Mouse (Mus musculus) CH12.LX (cell line): Measurements from ENCODE around the gene Rnf115. TPM values are rescaled to one million over a fixed set of nuclear protein-coding genes. Genes with fewer than 3 reads are reported as not detected.
A peak's percentile ranks its signal among the peaks of the same experiment; 100 is the strongest.

Source experiments
- DNase-seq: peaks from one replicate; pipeline ENCODE4 v3.0.0-alpha.2; 2013; ENCODE audit errors: extremely low read depth
- H3K27ac ChIP-seq: 2 replicates; pipeline ENCODE4 v1.5.1; 2012; ENCODE audit warnings: low read depth, mild to moderate bottlenecking, control low read depth, moderate library complexity; ENCODE audit not compliant: insufficient read depth
- H3K27me3 ChIP-seq: replicated peaks from 2 replicates; pipeline ENCODE3; 2012; ENCODE audit warnings: inconsistent platforms
- H3K36me3 ChIP-seq, 2 experiments: replicated peaks in 1 of 2; 2 replicates each; pipeline versions ENCODE3 to v1.6.1; 2012; ENCODE audit warnings: inconsistent platforms in 1 of 2, low read length in 1 of 2, mild to moderate bottlenecking in 1 of 2, mixed read lengths in 1 of 2, moderate library complexity in 1 of 2; ENCODE audit not compliant: control insufficient read depth in 1 of 2, insufficient read depth in 1 of 2
- H3K4me1 ChIP-seq, 2 experiments: 2 replicates each; pipeline ENCODE4 v1.6.1; 2012; ENCODE audit warnings: inconsistent platforms in 1 of 2, moderate library complexity in 1 of 2; ENCODE audit not compliant: insufficient read depth in 2 of 2, control insufficient read depth in 1 of 2
- H3K4me2 ChIP-seq: 2 replicates; pipeline ENCODE4 v1.6.1; 2012; ENCODE audit warnings: low read depth, mild to moderate bottlenecking, control low read depth; ENCODE audit not compliant: poor library complexity, insufficient read depth, severe bottlenecking
- H3K4me3 ChIP-seq, 3 experiments: fragments of 150-350 bp in 1 of 3; sonication (generic) in 1 of 3; replicated peaks in 1 of 3; 2 replicates each; pipeline versions ENCODE3 to v1.5.1; 2011 to 2012; ENCODE audit warnings: low read depth in 2 of 3, low read length in 2 of 3, mild to moderate bottlenecking in 2 of 3, moderate library complexity in 2 of 3, control low read depth in 1 of 3, improper control_type of control experiment in 1 of 3, inconsistent platforms in 1 of 3, mixed read lengths in 1 of 3; ENCODE audit not compliant: poor library complexity in 1 of 3
- H3K79me2 ChIP-seq: replicated peaks from 2 replicates; pipeline ENCODE4 v1.6.1; 2012; ENCODE audit warnings: mild to moderate bottlenecking, moderate library complexity; ENCODE audit not compliant: control insufficient read depth, poor library complexity, insufficient read depth, severe bottlenecking; ENCODE audit errors: extremely low read depth
- H3K9ac ChIP-seq: 2 replicates; pipeline ENCODE4 v1.6.1; 2012; ENCODE audit warnings: low read depth, mild to moderate bottlenecking, control low read depth, moderate library complexity; ENCODE audit not compliant: insufficient read depth
- H3K9me3 ChIP-seq: replicated peaks from 2 replicates; pipeline ENCODE3; 2012; ENCODE audit warnings: low read length, inconsistent platforms, mixed read lengths
- CHD2 ChIP-seq: IDR thresholded peaks from 2 replicates; pipeline ENCODE4 v1.6.1; 2011; ENCODE audit warnings: low read length, improper control_type of control experiment
- CTCF ChIP-seq, 2 experiments: IDR thresholded peaks in 1 of 2; conservative IDR thresholded peaks in 1 of 2; 2 replicates each; pipeline ENCODE4 v1.5.1; 2011 to 2012; ENCODE audit warnings: low read depth in 2 of 2, low read length in 2 of 2, improper control_type of control experiment in 1 of 2, inconsistent platforms in 1 of 2, mild to moderate bottlenecking in 1 of 2, moderate library complexity in 1 of 2
- ELF1 ChIP-seq: IDR thresholded peaks from 2 replicates; pipeline ENCODE4 v1.6.1; 2014; ENCODE audit warnings: low read depth, mild to moderate bottlenecking, inconsistent platforms, low read length, improper control_type of control experiment
- EP300 ChIP-seq: IDR thresholded peaks from 2 replicates; pipeline ENCODE4 v1.6.1; 2011; ENCODE audit warnings: low read length, improper control_type of control experiment
- ETS1 ChIP-seq: conservative IDR thresholded peaks from 2 replicates; pipeline ENCODE4 v1.6.1; 2012; ENCODE audit warnings: low read depth, mild to moderate bottlenecking, inconsistent platforms, low read length, improper control_type of control experiment, moderate library complexity
- HCFC1 ChIP-seq: IDR thresholded peaks from 2 replicates; pipeline ENCODE4 v1.6.1; 2012; ENCODE audit warnings: low read depth, mild to moderate bottlenecking, inconsistent platforms, low read length, improper control_type of control experiment
- JUND ChIP-seq: conservative IDR thresholded peaks from 2 replicates; pipeline ENCODE4 v1.6.1; 2011; ENCODE audit warnings: low read depth, low read length, improper control_type of control experiment
- MAFK ChIP-seq: IDR thresholded peaks from 2 replicates; pipeline ENCODE4 v1.6.1; 2011; ENCODE audit warnings: low read length, improper control_type of control experiment; ENCODE audit not compliant: insufficient replicate concordance
- MAX ChIP-seq: IDR thresholded peaks from 2 replicates; pipeline ENCODE4 v1.6.1; 2011; ENCODE audit warnings: low read length, improper control_type of control experiment
- MAZ ChIP-seq: IDR thresholded peaks from 2 replicates; pipeline ENCODE4 v1.6.1; 2012; ENCODE audit warnings: low read depth, mild to moderate bottlenecking, inconsistent platforms, low read length, improper control_type of control experiment, moderate library complexity
- MEF2A ChIP-seq: IDR thresholded peaks from 2 replicates; pipeline ENCODE4 v1.6.1; 2014; ENCODE audit warnings: low read depth, mild to moderate bottlenecking, inconsistent platforms, low read length, improper control_type of control experiment, borderline replicate concordance
- NELFE ChIP-seq: IDR thresholded peaks from 2 replicates; pipeline ENCODE4 v1.6.1; 2011; ENCODE audit warnings: low read depth, low read length, improper control_type of control experiment
- NRF1 ChIP-seq: IDR thresholded peaks from 2 replicates; pipeline ENCODE4 v1.6.1; 2014; ENCODE audit warnings: low read depth, mild to moderate bottlenecking, inconsistent platforms, low read length, improper control_type of control experiment, moderate library complexity
- PAX5 ChIP-seq: IDR thresholded peaks from 2 replicates; pipeline ENCODE4 v1.6.1; 2012; ENCODE audit warnings: low read length, inconsistent platforms, mixed read lengths
- POLR2A ChIP-seq: IDR thresholded peaks from 2 replicates; pipeline ENCODE4 v1.6.1; 2011; ENCODE audit warnings: low read depth, mild to moderate bottlenecking, improper control_type of control experiment, low read length
- POLR2AphosphoS2 ChIP-seq: IDR thresholded peaks from 2 replicates; pipeline ENCODE4 v1.6.1; 2011; ENCODE audit warnings: low read depth, low read length, improper control_type of control experiment
- RAD21 ChIP-seq: IDR thresholded peaks from 2 replicates; pipeline ENCODE4 v1.6.1; 2011; ENCODE audit warnings: low read depth, mild to moderate bottlenecking, low read length, improper control_type of control experiment, moderate library complexity
- RCOR1 ChIP-seq: conservative IDR thresholded peaks from 2 replicates; pipeline ENCODE4 v1.6.1; 2012; ENCODE audit warnings: low read depth, mild to moderate bottlenecking, inconsistent platforms, low read length, improper control_type of control experiment
- SIN3A ChIP-seq: IDR thresholded peaks from 2 replicates; pipeline ENCODE4 v1.6.1; 2012; ENCODE audit warnings: low read length, improper control_type of control experiment, inconsistent platforms
- SMC3 ChIP-seq: IDR thresholded peaks from 2 replicates; pipeline ENCODE4 v1.6.1; 2011; ENCODE audit warnings: low read depth, low read length, improper control_type of control experiment
- TBP ChIP-seq: conservative IDR thresholded peaks from 2 replicates; pipeline ENCODE4 v1.6.1; 2011; ENCODE audit warnings: low read depth, low read length, improper control_type of control experiment
- USF1 ChIP-seq: IDR thresholded peaks from 2 replicates; pipeline ENCODE4 v1.6.1; 2014; ENCODE audit warnings: low read depth, mild to moderate bottlenecking, inconsistent platforms, low read length, improper control_type of control experiment
- USF2 ChIP-seq: conservative IDR thresholded peaks from 2 replicates; pipeline ENCODE4 v1.6.1; 2011; ENCODE audit warnings: low read depth, low read length, improper control_type of control experiment
- ZC3H11A ChIP-seq: IDR thresholded peaks from 2 replicates; pipeline ENCODE4 v1.6.1; 2012; ENCODE audit warnings: low read depth, mild to moderate bottlenecking, inconsistent platforms, low read length, improper control_type of control experiment
- ZKSCAN1 ChIP-seq: IDR thresholded peaks from 2 replicates; pipeline ENCODE4 v1.6.1; 2012; ENCODE audit warnings: low read depth, inconsistent platforms, low read length, improper control_type of control experiment, borderline replicate concordance
- ZMIZ1 ChIP-seq: IDR thresholded peaks from 2 replicates; pipeline ENCODE4 v1.6.1; 2012; ENCODE audit warnings: low read depth, mild to moderate bottlenecking, inconsistent platforms, low read length, improper control_type of control experiment
- dilution Hi-C: fragments of 300-500 bp; cut with MboI; formaldehyde crosslinking; loops from 2 replicates; pipeline ENCODE4 v1.14.3; 2020; ENCODE audit warnings: low sequenced_read_pairs; ENCODE audit not compliant: extremely low pct_unique_long_range_greater_than_20kb, extremely low pct_ligation_motif_present
- in situ Hi-C: fragments of 300-500 bp; cut with MboI; formaldehyde crosslinking; loops from 3 replicates; pipeline ENCODE4 v1.14.3; 2019; ENCODE audit warnings: low sequenced_read_pairs, low pct_ligation_motif_present, low pct_unique_long_range_greater_than_20kb, mixed read lengths
- polyA plus RNA-seq: library from polyadenylated mRNA; unstranded; fragments of >175 nt; gene quantifications from 2 replicates; pipeline ENCODE4 v1.2.1, GENCODE M21; 2012; ENCODE audit warnings: low read depth; ENCODE audit not compliant: insufficient read length
- total RNA-seq, 2 experiments: library from RNA; depleted of rRNA; stranded (reverse); fragments of 300-350 nt in 1 of 2; fragments of >200 nt in 1 of 2; gene quantifications; 2 replicates each; pipeline ENCODE4 v1.2.3; 2012 to 2014

Gene Rnf115
- total and polyA plus RNA-seq, 3 experiments: 25.8 to 79.3 (median 64.7) TPM

DNA sequence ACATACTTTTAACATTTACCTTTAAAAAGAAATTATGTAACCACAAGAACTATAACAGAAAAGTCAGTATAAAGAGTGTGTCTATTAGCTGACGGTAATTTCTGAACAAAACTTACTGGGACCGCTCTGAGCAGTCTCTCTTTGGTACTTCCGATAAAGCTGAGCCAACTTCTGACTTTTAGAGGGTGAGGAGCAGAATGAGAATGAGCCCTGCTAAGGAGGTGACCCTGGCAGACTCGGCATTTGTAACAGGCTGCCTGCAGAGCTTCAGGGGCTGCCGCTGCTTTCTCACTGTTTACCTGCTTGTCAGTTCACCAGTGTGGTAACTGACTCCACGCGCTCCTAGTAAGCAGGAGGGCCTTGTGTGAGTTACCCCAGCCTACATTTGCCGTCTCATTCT is 54.8 kb downstream of the Rnf115 start:
- peaks cover 12 to 50% of the 10 kb centered on the region in 2 experiments for H3K36me3 ChIP-seq
- H3K4me1 ChIP-seq: peaks cover 0 to 21% of the 10 kb centered on the region in 2 experiments; a peak in 2 of 4 replicates
- dilution Hi-C loops (no loop called here), in situ Hi-C loops (no loop called here)
- no peak overlapping the region for H3K27ac ChIP-seq
- no peak overlapping the region for H3K4me2 ChIP-seq
- TF ChIP-seq MEF2A (no peak), USF2 (no peak)
- DNase-seq: no peak
- H3K9me3 ChIP-seq: no peaks in the 10 kb centered on the region
- no peak overlapping the region for H3K4me3 ChIP-seq
- no peak overlapping the region for H3K9ac ChIP-seq
- no peaks in the 10 kb centered on the region for H3K79me2 ChIP-seq
- H3K27me3 ChIP-seq: no peaks in the 10 kb centered on the region

DNA sequence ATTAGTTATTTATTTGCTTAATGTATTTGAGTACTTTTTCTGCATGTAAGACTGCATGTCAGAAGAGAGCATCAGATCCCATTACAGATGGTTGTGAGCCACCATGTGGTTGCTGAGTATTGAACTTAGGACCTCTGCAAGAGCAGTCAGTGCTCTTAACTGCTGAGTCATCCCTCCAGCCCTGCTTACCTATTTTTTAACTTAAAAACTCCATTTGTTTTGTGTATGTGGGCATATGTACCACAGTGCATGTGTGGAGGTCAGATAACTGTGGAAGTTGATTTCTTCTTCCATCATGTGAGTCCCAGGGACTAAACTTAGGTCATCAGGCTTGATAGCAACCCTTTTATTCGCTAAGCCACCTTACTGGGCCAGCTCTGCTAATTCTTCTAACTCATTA is 60.3 kb downstream of the Rnf115 start:
- Histone ChIP-seq H3K27ac (no peak overlapping the region), H3K9ac (no peak overlapping the region), H3K4me3 (no peak overlapping the region), H3K9me3 (no peaks in the 10 kb centered on the region), H3K36me3 (peaks cover 25 to 76% of the 10 kb centered on the region in 2 experiments), H3K27me3 (no peaks in the 10 kb centered on the region), H3K79me2 (no peaks in the 10 kb centered on the region), H3K4me1 (peaks cover 8 to 42% of the 10 kb centered on the region in 2 experiments; a peak in 3 of 4 replicates), H3K4me2 (no peak overlapping the region)
- peak; percentile 27 for DNase-seq
- dilution Hi-C loops (no loop called here), in situ Hi-C loops (no loop called here)
- TF ChIP-seq USF1 (no peak), ZMIZ1 (no peak), SMC3 (no peak), PAX5 (no peak), RCOR1 (no peak), POLR2A (no peak), POLR2AphosphoS2 (no peak), ZC3H11A (no peak), ELF1 (no peak), RAD21 (peak; percentile 5), MAX (no peak), MEF2A (no peak), HCFC1 (no peak), SIN3A (no peak), EP300 (no peak), JUND (no peak), CTCF (conservative IDR thresholded peaks at IDR 0.05 in 1 of 2, IDR thresholded peaks at IDR 0.05 in 1 of 2; ENCODE audit: low read depth in 2 of 2, low read length in 2 of 2) (peak in 1 of 2 experiments; percentile 23; a peak in 1 of 4 replicates), NRF1 (no peak), MAZ (no peak), TBP (no peak), CHD2 (no peak), ETS1 (no peak), ZKSCAN1 (no peak), NELFE (no peak), MAFK (peak; percentile 72; the same call in 1 of the 2 replicates)
